Comparison of ENCODE assay signal across 9 mouse cellular contexts in the genomic region with DNA sequence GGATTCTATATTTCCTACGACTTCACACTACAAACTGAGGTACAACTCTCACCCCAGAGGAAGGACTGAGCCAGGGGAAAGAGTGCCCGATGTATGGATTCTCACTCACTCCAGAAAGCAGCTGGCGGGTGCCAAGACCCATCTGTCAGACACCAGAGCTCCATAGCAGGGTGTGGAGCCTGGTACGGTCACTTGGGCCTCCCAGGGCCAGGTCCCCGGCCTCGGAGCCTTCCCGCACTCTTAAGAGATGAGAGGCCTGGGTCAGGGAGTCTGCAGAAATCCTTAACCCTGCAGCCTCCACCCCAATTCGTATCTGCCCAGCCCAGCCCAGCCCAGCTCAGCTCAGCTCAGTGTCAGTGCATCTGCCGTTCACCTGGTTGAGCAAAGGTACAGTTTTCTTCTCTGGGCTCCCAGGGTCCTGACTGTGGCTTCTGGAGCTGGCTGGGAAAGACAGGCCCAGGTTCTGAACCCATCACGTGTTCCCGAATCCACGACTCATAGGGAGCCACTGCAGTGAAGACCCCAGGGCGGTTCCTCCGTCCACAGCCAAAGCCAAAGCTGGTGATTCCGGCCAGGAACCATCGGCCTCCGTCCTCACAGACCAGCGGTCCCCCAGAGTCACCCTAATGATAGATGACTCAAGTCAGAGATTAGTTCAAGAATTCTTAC. TPM values are rescaled to one million over a fixed set of nuclear protein-coding genes. Genes with fewer than 3 reads are reported as not detected.
DNase-seq lines count a peak whose midpoint lies in the region; ATAC-seq lines count a peak whose summit lies in the region.
"Had no signal": no experiment of that assay in that cellular context is flagged by ENCODE, and none has a peak within 500 bp of the region (broad histone marks: within the 10 kb centered on the region; RNA-seq: fewer than 3 reads in every experiment).

No protein-coding gene starts in this region.

- no peaks in the 10 kb centered on the region for H3K9me3 ChIP-seq in forebrain, embryonic 13.5 days (replicated peaks)
- H3K9me3 ChIP-seq in liver, embryonic 12.5 days (replicated peaks), result no peaks in the 10 kb centered on the region

- peak overlapping the region; percentile 69 for H3K4me3 ChIP-seq in forebrain, embryonic 13.5 days
- H3K4me3 ChIP-seq in liver, embryonic 12.5 days, result peak overlapping the region; percentile 76

- H3K9ac ChIP-seq in forebrain, embryonic 13.5 days, result peak overlapping the region; percentile 86
- H3K9ac ChIP-seq in liver, embryonic 12.5 days, result peak overlapping the region; percentile 90

- peak; percentile 52 to 53 for DNase-seq in cerebellum, postnatal 25 days
- DNase-seq in cerebellum, postnatal 4 days (ENCODE audit: low spot score in 2 of 2), result no peak
- DNase-seq in 3134 (ENCODE audit: extremely low read depth, insufficient read length, low spot score), result peak; percentile 28
- no peak for DNase-seq in urinary bladder, postnatal 25 days (ENCODE audit: low spot score)
- no peak for DNase-seq in ovary, postnatal 36 days (ENCODE audit: low spot score)
- DNase-seq in adrenal gland, postnatal 14 days, result no peak

- peak overlapping the region; percentile 94 for H3K4me2 ChIP-seq in forebrain, embryonic 13.5 days
- peak overlapping the region; percentile 100 for H3K4me2 ChIP-seq in liver, embryonic 12.5 days

- H3K27ac ChIP-seq in forebrain, embryonic 13.5 days, result no peak overlapping the region
- H3K27ac ChIP-seq in liver, embryonic 12.5 days, result 0 out of 2 replicates have a peak overlapping the region, but pooled peaks have one; percentile 69

- H3K4me1 ChIP-seq in forebrain, embryonic 13.5 days, result peaks cover 16% of the 10 kb centered on the region
- peaks cover 39% of the 10 kb centered on the region for H3K4me1 ChIP-seq in liver, embryonic 12.5 days

- H3K36me3 ChIP-seq in forebrain, embryonic 13.5 days (ENCODE audit: poor library complexity, severe bottlenecking), result no peaks in the 10 kb centered on the region
- no peaks in the 10 kb centered on the region for H3K36me3 ChIP-seq in liver, embryonic 12.5 days

- H3K27me3 ChIP-seq in forebrain, embryonic 13.5 days, result 0 out of 2 replicates have a peak, but pooled peaks cover 5% of the 10 kb centered on the region
- no peaks in the 10 kb centered on the region for H3K27me3 ChIP-seq in liver, embryonic 12.5 days (replicated peaks)

- 57% methylated on average over 18 of the region's 18 CpGs for WGBS in forebrain, embryonic 13.5 days
- 57% methylated on average over 18 of the region's 18 CpGs for WGBS in liver, embryonic 12.5 days (ENCODE audit: insufficient replicate concordance)

- peak; percentile 6; the same call in 1 of the 2 replicates for ATAC-seq in forebrain, embryonic 13.5 days
- no peak for ATAC-seq in liver, embryonic 12.5 days

RNA-seq across cellular contexts. Expression of a gene that starts 6.4 kb away (rescaled TPM):
- 0.09 and 0.29 TPM in 2 replicates for polyA plus RNA-seq in forebrain, embryonic 13.5 days (2015; fragmentation: Nextera tagmentation; extraction: Ambion mirVana)
- 4.0 and 4.4 TPM in 2 replicates for polyA plus RNA-seq in liver, embryonic 12.5 days (2016; fragmentation: Nextera tagmentation; extraction: Ambion mirVana)
- total RNA-seq in adrenal gland, postnatal 14 days (2021), result 0.22 and 0.30 TPM in 2 replicates
- total RNA-seq: gastrocnemius, postnatal 4 days had no signal

RNA-seq across cellular contexts. Expression of a gene that starts 10.2 kb away (rescaled TPM):
- polyA plus RNA-seq in forebrain, embryonic 13.5 days (2015; fragmentation: Nextera tagmentation; extraction: Ambion mirVana), result 7.9 and 10.1 TPM in 2 replicates
- 3.9 and 5.1 TPM in 2 replicates for polyA plus RNA-seq in liver, embryonic 12.5 days (2016; fragmentation: Nextera tagmentation; extraction: Ambion mirVana)
- total RNA-seq in adrenal gland, postnatal 14 days (2021), result 12.5 and 13.1 TPM in 2 replicates

RNA-seq across cellular contexts. Expression of a gene that starts 24.0 kb away (rescaled TPM):
- polyA plus RNA-seq in forebrain, embryonic 13.5 days (2015; fragmentation: Nextera tagmentation; extraction: Ambion mirVana), result 49.8 and 51.1 TPM in 2 replicates
- 29.5 and 31.0 TPM in 2 replicates for polyA plus RNA-seq in liver, embryonic 12.5 days (2016; fragmentation: Nextera tagmentation; extraction: Ambion mirVana)
- total RNA-seq in adrenal gland, postnatal 14 days (2021), result 24.0 and 25.5 TPM in 2 replicates

RNA-seq across cellular contexts. Expression of a gene that starts 30.9 kb away (rescaled TPM):
- polyA plus RNA-seq in forebrain, embryonic 13.5 days (2015; fragmentation: Nextera tagmentation; extraction: Ambion mirVana), result 452 and 476 TPM in 2 replicates
- 217 and 225 TPM in 2 replicates for polyA plus RNA-seq in liver, embryonic 12.5 days (2016; fragmentation: Nextera tagmentation; extraction: Ambion mirVana)
- total RNA-seq in adrenal gland, postnatal 14 days (2021), result 275 and 322 TPM in 2 replicates

RNA-seq across cellular contexts. Expression of a gene that starts 32.5 kb away (rescaled TPM):
- polyA plus RNA-seq in forebrain, embryonic 13.5 days (2015; fragmentation: Nextera tagmentation; extraction: Ambion mirVana), result 80.2 and 91.6 TPM in 2 replicates
- 81.3 and 82.2 TPM in 2 replicates for polyA plus RNA-seq in liver, embryonic 12.5 days (2016; fragmentation: Nextera tagmentation; extraction: Ambion mirVana)
- 130 and 135 TPM in 2 replicates for total RNA-seq in adrenal gland, postnatal 14 days (2021)

Comparison
In these comparisons a context has a peak if more than half of its experiments do, and no peak if none do; other contexts are left out.
1. DNase-seq: peak in cerebellum, postnatal 25 days (2 of 2) and 3134 (single experiment); none in cerebellum, postnatal 4 days (0 of 2), urinary bladder, postnatal 25 days (single experiment), ovary, postnatal 36 days (single experiment) and adrenal gland, postnatal 14 days (single experiment).